In the genomic region with DNA sequence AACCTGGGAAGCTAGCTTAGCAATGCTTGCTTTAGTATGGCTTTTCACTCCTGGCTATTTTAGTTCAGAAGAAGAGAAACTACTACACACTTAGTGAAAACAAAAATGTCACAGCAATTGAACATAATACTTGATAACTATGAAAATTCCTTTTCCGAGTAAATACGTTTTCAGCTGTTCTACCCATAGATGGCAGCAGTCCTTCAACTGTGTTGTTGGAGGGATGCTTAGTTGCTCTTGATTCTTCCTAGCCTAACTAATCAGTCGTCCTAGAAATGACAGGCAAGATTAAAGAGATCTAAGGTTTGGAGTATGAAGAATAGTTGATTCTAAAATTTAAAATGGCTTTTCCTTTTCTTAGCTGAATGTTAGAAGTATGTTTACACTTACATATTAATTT, we compare ENCODE assay signal across 15 mouse cellular contexts.
DNase-seq lines count a peak whose midpoint lies in the region; ATAC-seq and TF ChIP-seq lines count a peak whose summit lies in the region.
"Had no signal": no experiment of that assay in that cellular context is flagged by ENCODE, and none has a peak within 500 bp of the region (broad histone marks: within the 10 kb centered on the region; RNA-seq: fewer than 3 reads in every experiment).

No protein-coding gene starts in this region.

- 59% methylated on average over 3 of the region's 3 CpGs for WGBS in kidney, postnatal 0 days

- DNase-seq in kidney, postnatal 0 days (ENCODE audit: low spot score), result peak; percentile 29
- DNase-seq in kidney, postnatal 36 days, result no peak
- DNase-seq in A20 (ENCODE audit: low read depth, low spot score), result peak; percentile 49
- DNase-seq in induced T-regulatory cell, adult 2 months (ENCODE audit: low read depth), result peak; percentile 66
- DNase-seq in gastrocnemius, adult 18-20 months (ENCODE audit: low spot score), result no peak
- no peak for DNase-seq in lung, postnatal 25 days (ENCODE audit: low spot score)
- DNase-seq: cerebellum, postnatal 36 days; right cerebral cortex, postnatal 25 days had no signal

- H3K4me2 ChIP-seq in kidney, postnatal 0 days (ENCODE audit: low read length), result no peak overlapping the region
- H3K4me2 ChIP-seq: heart, embryonic 11.5 days; limb, embryonic 12.5 days; midbrain, embryonic 15.5 days; neural tube, embryonic 15.5 days; stomach, embryonic 15.5 days had no signal

- H3K4me3 ChIP-seq in kidney, postnatal 0 days (replicated peaks; ENCODE audit: low read depth, low read length), result no peak overlapping the region
- H3K4me3 ChIP-seq: erythroblast, embryonic 14.5 days; limb, embryonic 12.5 days; midbrain, embryonic 15.5 days; neural tube, embryonic 15.5 days; stomach, embryonic 15.5 days had no signal

- peak; percentile 55 for TF ChIP-seq CTCF in kidney, postnatal 0 days (IDR thresholded peaks at IDR 0.05; ENCODE audit: low read depth)

- no peaks in the 10 kb centered on the region for H3K9me3 ChIP-seq in kidney, postnatal 0 days (replicated peaks; ENCODE audit: low read length)
- H3K9me3 ChIP-seq: limb, embryonic 12.5 days; midbrain, embryonic 15.5 days; neural tube, embryonic 15.5 days; stomach, embryonic 15.5 days had no signal

- H3K27ac ChIP-seq in kidney, postnatal 0 days, result no peak overlapping the region
- H3K27ac ChIP-seq: limb, embryonic 12.5 days; midbrain, embryonic 15.5 days; neural tube, embryonic 15.5 days; stomach, embryonic 15.5 days had no signal

- no peak for ATAC-seq in kidney, postnatal 0 days (replicated peaks; ENCODE audit: low FRiP score, low read depth)
- peak; percentile 60 for ATAC-seq in CD4-positive, CD25-positive, alpha-beta regulatory T cell, adult 4 months
- ATAC-seq: midbrain, embryonic 15.5 days had no signal

- no peaks in the 10 kb centered on the region for H3K4me1 ChIP-seq in kidney, postnatal 0 days (replicated peaks; ENCODE audit: insufficient read depth, low read length)
- H3K4me1 ChIP-seq: limb, embryonic 12.5 days; neural tube, embryonic 15.5 days; stomach, embryonic 15.5 days had no signal

- no peaks in the 10 kb centered on the region for H3K36me3 ChIP-seq in kidney, postnatal 0 days (ENCODE audit: insufficient read depth, low read length)
- H3K36me3 ChIP-seq: midbrain, embryonic 15.5 days; neural tube, embryonic 15.5 days; stomach, embryonic 15.5 days had no signal

- no peak overlapping the region for H3K9ac ChIP-seq in kidney, postnatal 0 days (ENCODE audit: low read depth, low read length)
- H3K9ac ChIP-seq: limb, embryonic 12.5 days; midbrain, embryonic 15.5 days; neural tube, embryonic 15.5 days; stomach, embryonic 15.5 days had no signal

- H3K27me3 ChIP-seq in kidney, postnatal 0 days (ENCODE audit: insufficient read depth, low read length), result no peaks in the 10 kb centered on the region
- H3K27me3 ChIP-seq: limb, embryonic 12.5 days; midbrain, embryonic 15.5 days; neural tube, embryonic 15.5 days; stomach, embryonic 15.5 days had no signal

Comparison
In these comparisons a context has a peak if more than half of its experiments do, and no peak if none do; other contexts are left out.
1. DNase-seq: peak in kidney, postnatal 0 days (single experiment), A20 (single experiment) and induced T-regulatory cell, adult 2 months (single experiment); none in kidney, postnatal 36 days (0 of 2), gastrocnemius, adult 18-20 months (single experiment) and lung, postnatal 25 days (single experiment).